Mouse (Mus musculus) stomach, embryonic 16.5 days (tissue): ENCODE data around the gene Pgam5. TPM values are rescaled to one million over a fixed set of nuclear protein-coding genes. Genes with fewer than 3 reads are reported as not detected.
A peak's percentile ranks its signal among the peaks of the same experiment; 100 is the strongest.

Source experiments
- ATAC-seq: fragments of 200-750 bp; cut with Nextera tagmentation; 2 replicates; pipeline ENCODE4 v1.8.0; 2017; ENCODE audit warnings: moderate number of reproducible peaks, moderate TSS enrichment; ENCODE audit not compliant: insufficient read depth, low FRiP score
- H3K27ac ChIP-seq: fragments of 300-500 bp; sonication (generic); 2 replicates; pipeline ENCODE4 v1.5.1; 2014; ENCODE audit warnings: low read length
- H3K27me3 ChIP-seq: fragments of 300-500 bp; sonication (generic); 2 replicates; pipeline ENCODE4 v1.6.1; 2014; ENCODE audit warnings: low read length, control low read depth, mixed read lengths; ENCODE audit not compliant: control insufficient read depth, insufficient read depth
- H3K36me3 ChIP-seq: fragments of 300-500 bp; sonication (generic); 2 replicates; pipeline ENCODE4 v1.6.1; 2014; ENCODE audit warnings: low read length; ENCODE audit not compliant: control insufficient read depth, insufficient read depth
- H3K4me1 ChIP-seq: fragments of 300-500 bp; sonication (generic); 2 replicates; pipeline ENCODE4 v1.6.1; 2014; ENCODE audit warnings: low read length, control low read depth, mixed read lengths; ENCODE audit not compliant: control insufficient read depth, insufficient read depth
- H3K4me2 ChIP-seq: fragments of 300-500 bp; sonication (generic); 2 replicates; pipeline ENCODE4 v1.6.1; 2014; ENCODE audit warnings: low read depth, low read length, mixed read lengths
- H3K4me3 ChIP-seq: fragments of 300-500 bp; sonication (generic); replicated peaks from 2 replicates; pipeline ENCODE4 v1.5.1; 2014; ENCODE audit warnings: mild to moderate bottlenecking, low read length
- H3K9ac ChIP-seq: fragments of 300-500 bp; sonication (generic); 2 replicates; pipeline ENCODE4 v1.6.1; 2014; ENCODE audit warnings: low read length
- H3K9me3 ChIP-seq: fragments of 300-500 bp; sonication (generic); replicated peaks from 2 replicates; pipeline ENCODE4 v1.6.1; 2016; ENCODE audit warnings: low read length, control low read depth; ENCODE audit not compliant: control insufficient read depth
- whole genome bisulfite sequencing: fragments of 180-500 bp; shearing (Covaris S2); extraction: QIAGEN DNeasy Blood & Tissue Kit; methylation state at CpG from one replicate; pipeline ENCODE4 v1.1.7; 2014; 5-methylcytosine and 5-hydroxymethylcytosine counted together
- polyA plus RNA-seq: library from polyadenylated mRNA; unstranded; fragments of >200 nt; fragmentation: Nextera tagmentation; extraction: Ambion mirVana; gene quantifications from 2 replicates; pipeline ENCODE4 v1.2.1, GENCODE M21; 2015

Gene Pgam5
- polyA plus RNA-seq, 1 experiment from 2014 or later = 46.3 TPM

- Histone ChIP-seq H3K9ac (no peak overlapping the region), H3K27ac (no peak overlapping the region), H3K4me3 (no peak overlapping the region), H3K27me3 (no peaks in the 10 kb centered on the region), H3K9me3 (no peaks in the 10 kb centered on the region), H3K4me1 (peaks cover 8% of the 10 kb centered on the region; the same call in 1 of the 2 replicates), H3K36me3 (peaks cover 13% of the 10 kb centered on the region), H3K4me2 (no peak overlapping the region)
- WGBS = 86% methylated on average over 4 of the region's 4 CpGs
- ATAC-seq = no peak
Observed at GRCm38 (mm10) chr5:110266941-110267340, 2.8 kb downstream of the Pgam5 start.

- H3K36me3 ChIP-seq = peaks cover 24% of the 10 kb centered on the region
- H3K4me1 ChIP-seq = no peaks in the 10 kb centered on the region
- H3K4me3 ChIP-seq = no peak overlapping the region
- no peak for ATAC-seq
- no peaks in the 10 kb centered on the region for H3K27me3 ChIP-seq
- 77% methylated on average over 2 of the region's 2 CpGs for WGBS
- H3K9me3 ChIP-seq = no peaks in the 10 kb centered on the region
- no peak overlapping the region for H3K4me2 ChIP-seq
- H3K27ac ChIP-seq = no peak overlapping the region
- no peak overlapping the region for H3K9ac ChIP-seq
Observed at GRCm38 (mm10) chr5:110244091-110244490, 25.6 kb downstream of the Pgam5 start.

DNA sequence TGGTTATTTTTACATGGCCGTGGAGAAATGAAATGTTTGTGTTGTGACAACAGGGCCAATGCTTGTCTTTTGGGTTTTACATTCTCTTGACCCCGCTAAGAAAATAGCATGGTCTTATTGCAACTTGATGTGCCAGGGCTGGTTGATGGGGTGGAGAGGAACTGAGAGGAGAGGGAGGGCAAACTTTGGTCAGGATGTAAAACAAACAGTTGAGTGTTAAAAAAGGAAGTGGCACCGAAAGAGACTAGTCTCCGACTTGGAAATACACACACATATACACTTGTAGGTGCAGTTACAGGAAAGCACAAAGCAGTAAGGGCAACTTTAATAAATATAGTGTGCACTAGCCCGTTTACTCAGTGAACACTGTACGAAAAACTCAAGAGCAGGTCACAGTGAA lies 37.4 kb downstream of the Pgam5 start:
- Histone ChIP-seq H3K4me1 (peaks cover 19% of the 10 kb centered on the region), H3K9me3 (no peaks in the 10 kb centered on the region), H3K36me3 (0 out of 2 replicates have a peak, but pooled peaks cover 6% of the 10 kb centered on the region), H3K4me3 (peak overlapping the region; percentile 68; the same call in 1 of the 2 replicates), H3K27ac (no peak overlapping the region), H3K27me3 (no peaks in the 10 kb centered on the region), H3K9ac (no peak overlapping the region), H3K4me2 (peak overlapping the region; percentile 66)
- 83% methylated on average over 6 of the region's 6 CpGs for WGBS
- no peak for ATAC-seq

DNA sequence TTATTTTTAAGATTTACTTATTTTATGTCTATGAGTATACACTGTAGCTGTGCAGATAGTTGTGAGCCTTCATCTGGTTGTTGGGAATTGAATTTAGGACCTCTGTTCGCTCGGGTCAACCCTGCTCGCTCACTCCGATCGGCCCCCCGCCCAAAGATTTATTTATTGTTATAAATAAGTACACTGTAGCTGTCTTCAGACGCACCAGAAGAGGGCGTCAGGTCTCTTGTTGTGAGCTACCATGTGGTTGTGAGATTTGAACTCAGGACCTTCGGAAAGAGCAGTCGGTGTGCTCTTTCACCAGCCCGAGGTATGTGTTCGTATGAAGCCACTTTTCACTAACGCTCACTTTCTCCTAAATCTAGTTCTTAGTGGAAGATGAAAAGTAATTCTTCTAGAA lies 38.1 kb downstream of the Pgam5 start:
- H3K36me3 ChIP-seq = 0 out of 2 replicates have a peak, but pooled peaks cover 6% of the 10 kb centered on the region
- 38% methylated on average over 13 of the region's 13 CpGs for WGBS
- H3K4me3 ChIP-seq = peak overlapping the region; percentile 68
- no peaks in the 10 kb centered on the region for H3K9me3 ChIP-seq
- H3K4me1 ChIP-seq = peaks cover 19% of the 10 kb centered on the region
- peak overlapping the region; percentile 66 for H3K4me2 ChIP-seq
- no peak for ATAC-seq
- peak overlapping the region; percentile 97 for H3K9ac ChIP-seq
- no peaks in the 10 kb centered on the region for H3K27me3 ChIP-seq
- H3K27ac ChIP-seq = no peak overlapping the region

DNA sequence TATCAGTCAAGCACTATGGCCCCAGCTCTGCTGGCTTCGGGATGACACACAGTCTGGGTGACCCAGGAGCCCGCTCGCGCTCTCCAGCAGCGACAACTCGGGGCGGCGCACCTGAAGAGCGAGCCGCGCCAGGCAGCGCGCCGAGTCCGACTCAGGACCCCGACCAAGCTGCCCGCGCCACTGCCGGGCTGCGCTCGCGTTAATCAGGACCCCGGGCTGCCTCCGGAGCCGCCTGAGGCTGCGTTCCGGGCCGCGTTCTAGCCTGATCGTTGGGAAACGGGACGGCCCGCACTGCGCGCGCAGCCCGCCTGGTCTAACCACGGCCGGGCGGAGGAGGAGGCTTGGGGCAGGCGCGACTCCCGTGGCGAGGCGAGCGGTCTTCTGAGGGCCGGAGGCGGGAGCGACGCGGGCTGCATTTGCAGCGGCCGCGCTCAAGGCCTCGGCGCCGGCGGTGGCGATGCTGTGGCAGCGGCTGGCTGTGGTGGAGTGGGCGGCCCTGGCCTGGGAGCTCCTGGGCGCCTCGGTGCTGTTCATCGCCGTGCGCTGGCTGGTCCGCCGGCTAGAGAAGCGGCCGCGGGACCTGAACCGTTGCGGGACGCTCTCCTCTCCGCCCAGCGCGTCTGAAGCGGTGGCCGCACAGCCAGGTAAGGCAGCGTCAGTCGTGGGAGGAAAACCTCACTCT lies 38.8 kb downstream of the Pgam5 start, which contains the start of gene Ankle2:
Gene Ankle2, plus strand, starts transcription at position 225 of the 682 bp plus-strand sequence.
- H3K4me1 ChIP-seq = peaks cover 19% of the 10 kb centered on the region
- H3K9ac ChIP-seq = peak within 1 kb of the TSS; percentile 97
- H3K27ac ChIP-seq = peak within 1 kb of the TSS; percentile 98
- H3K27me3 ChIP-seq = no peaks in the 10 kb centered on the region
- H3K9me3 ChIP-seq = no peaks in the 10 kb centered on the region
- ATAC-seq = peak; percentile 98
- WGBS = under 1% methylated on average over 81 of the region's 81 CpGs
- H3K4me3 ChIP-seq = peak within 1 kb of the TSS; percentile 68
- peak within 1 kb of the TSS; percentile 72 for H3K4me2 ChIP-seq
- H3K36me3 ChIP-seq = 0 out of 2 replicates have a peak, but pooled peaks cover 2% of the 10 kb centered on the region

DNA sequence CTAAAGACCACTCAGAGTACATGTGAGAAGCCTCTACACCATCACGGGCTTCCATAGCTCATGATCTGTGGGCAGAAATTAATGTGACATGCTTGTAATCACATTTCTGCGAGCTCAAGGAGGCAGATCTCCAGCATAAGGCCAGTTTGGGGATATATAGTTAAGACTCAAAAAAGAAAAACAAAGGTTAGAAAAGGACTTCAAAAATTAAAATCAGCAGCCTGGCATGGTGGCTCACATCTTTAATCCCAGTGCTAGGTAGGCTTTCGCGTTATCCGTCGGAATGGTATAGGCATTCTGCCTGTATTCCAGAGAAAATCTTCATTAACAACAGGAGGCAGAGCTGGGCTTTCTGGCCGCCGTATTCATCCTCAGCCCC lies 39.3 kb downstream of the Pgam5 start:
- Histone ChIP-seq H3K4me2 (peak overlapping the region; percentile 72), H3K4me1 (peaks cover 19% of the 10 kb centered on the region), H3K4me3 (peak overlapping the region; percentile 68), H3K27me3 (no peaks in the 10 kb centered on the region), H3K27ac (peak overlapping the region; percentile 98), H3K36me3 (no peaks in the 10 kb centered on the region), H3K9ac (peak overlapping the region; percentile 97), H3K9me3 (no peaks in the 10 kb centered on the region)
- no peak for ATAC-seq
- 6% methylated on average over 8 of the region's 8 CpGs for WGBS

GRCm38 (mm10) chr5:110227336-110227883 lies 42.3 kb downstream of the Pgam5 start:
- no peaks in the 10 kb centered on the region for H3K27me3 ChIP-seq
- no peak overlapping the region for H3K27ac ChIP-seq
- no peak overlapping the region for H3K9ac ChIP-seq
- no peaks in the 10 kb centered on the region for H3K9me3 ChIP-seq
- H3K4me3 ChIP-seq = no peak overlapping the region
- H3K36me3 ChIP-seq = no peaks in the 10 kb centered on the region
- peaks cover 13% of the 10 kb centered on the region for H3K4me1 ChIP-seq
- ATAC-seq = no peak
- H3K4me2 ChIP-seq = no peak overlapping the region
- WGBS = 42% methylated on average over 1 of the region's 1 CpGs

- Histone ChIP-seq H3K27me3 (no peaks in the 10 kb centered on the region), H3K4me1 (peaks cover 2% of the 10 kb centered on the region), H3K9me3 (no peaks in the 10 kb centered on the region), H3K9ac (no peak overlapping the region), H3K4me2 (no peak overlapping the region), H3K4me3 (no peak overlapping the region), H3K36me3 (peaks cover 18% of the 10 kb centered on the region), H3K27ac (no peak overlapping the region)
- no peak for ATAC-seq
- 84% methylated on average over 3 of the region's 3 CpGs for WGBS
Observed at GRCm38 (mm10) chr5:110225056-110225455, 44.7 kb downstream of the Pgam5 start.

GRCm38 (mm10) chr5:110222757-110223156 lies 47.0 kb downstream of the Pgam5 start:
- Histone ChIP-seq H3K4me2 (no peak overlapping the region), H3K4me1 (no peaks in the 10 kb centered on the region), H3K27me3 (no peaks in the 10 kb centered on the region), H3K27ac (no peak overlapping the region), H3K9me3 (no peaks in the 10 kb centered on the region), H3K4me3 (no peak overlapping the region), H3K9ac (no peak overlapping the region), H3K36me3 (peaks cover 27% of the 10 kb centered on the region)
- 82% methylated on average over 6 of the region's 6 CpGs for WGBS
- ATAC-seq = no peak
